Mouse (Mus musculus): Measurements from ENCODE around the gene Smap1. TPM values are rescaled to one million over a fixed set of nuclear protein-coding genes. Genes with fewer than 3 reads are reported as not detected.
A peak's percentile ranks its signal among the peaks of the same experiment; 100 is the strongest.

Smap1 gene
- polyA plus RNA-seq, 1 experiment from 2014 or later, result 38.0 TPM

- no peaks in the 10 kb centered on the region for H3K27me3 ChIP-seq
- no peak overlapping the region for H3K4me2 ChIP-seq
- H3K36me3 ChIP-seq, result no peaks in the 10 kb centered on the region
- WGBS, result 94% methylated on average over 1 of the region's 1 CpGs
- H3K4me1 ChIP-seq, result peaks cover 5% of the 10 kb centered on the region; the same call in 1 of the 2 replicates
- peaks cover 4% of the 10 kb centered on the region; the same call in 1 of the 2 replicates for H3K9me3 ChIP-seq
- no peak overlapping the region for H3K9ac ChIP-seq
- no peak overlapping the region for H3K4me3 ChIP-seq
- ATAC-seq (ENCODE audit: insufficient number of reproducible peaks, insufficient read depth, low FRiP score, low TSS enrichment, low read depth), result no peak
- H3K27ac ChIP-seq, result no peak overlapping the region
Observed at GRCm38 (mm10) chr1:23944076-23944475, 22.0 kb upstream of the Smap1 start.

- no peak overlapping the region for H3K4me3 ChIP-seq
- H3K9ac ChIP-seq, result no peak overlapping the region
- no peaks in the 10 kb centered on the region for H3K36me3 ChIP-seq
- 87% methylated on average over 3 of the region's 3 CpGs for WGBS
- H3K27ac ChIP-seq, result no peak overlapping the region
- no peak overlapping the region for H3K4me2 ChIP-seq
- peaks cover 4% of the 10 kb centered on the region; the same call in 1 of the 2 replicates for H3K9me3 ChIP-seq
- H3K27me3 ChIP-seq, result no peaks in the 10 kb centered on the region
- peaks cover 1% of the 10 kb centered on the region; the same call in 1 of the 2 replicates for H3K4me1 ChIP-seq
- ATAC-seq (ENCODE audit: insufficient number of reproducible peaks, insufficient read depth, low FRiP score, low TSS enrichment, low read depth), result no peak
Observed at GRCm38 (mm10) chr1:23943146-23943940, 21.2 kb upstream of the Smap1 start.

GRCm38 (mm10) chr1:23935408-23935762 lies 13.3 kb upstream of the Smap1 start:
- H3K9me3 ChIP-seq, result peaks cover 4% of the 10 kb centered on the region; the same call in 1 of the 2 replicates
- no peaks in the 10 kb centered on the region for H3K36me3 ChIP-seq
- H3K27me3 ChIP-seq, result no peaks in the 10 kb centered on the region
- H3K9ac ChIP-seq, result no peak overlapping the region
- 28% methylated on average over 4 of the region's 4 CpGs for WGBS
- no peak overlapping the region for H3K4me3 ChIP-seq
- peaks cover 7% of the 10 kb centered on the region; the same call in 1 of the 2 replicates for H3K4me1 ChIP-seq
- no peak for ATAC-seq (ENCODE audit: insufficient number of reproducible peaks, insufficient read depth, low FRiP score, low TSS enrichment, low read depth)
- H3K27ac ChIP-seq, result no peak overlapping the region
- no peak overlapping the region for H3K4me2 ChIP-seq

- WGBS, result 48% methylated on average over 8 of the region's 8 CpGs
- Histone ChIP-seq H3K36me3 (no peaks in the 10 kb centered on the region), H3K27ac (no peak overlapping the region), H3K9me3 (no peaks in the 10 kb centered on the region), H3K9ac (no peak overlapping the region), H3K4me3 (no peak overlapping the region), H3K4me2 (no peak overlapping the region), H3K27me3 (no peaks in the 10 kb centered on the region), H3K4me1 (peaks cover 7% of the 10 kb centered on the region; the same call in 1 of the 2 replicates)
- ATAC-seq (ENCODE audit: insufficient number of reproducible peaks, insufficient read depth, low FRiP score, low TSS enrichment, low read depth), result no peak
Observed at GRCm38 (mm10) chr1:23934669-23935407, 12.7 kb upstream of the Smap1 start.

DNA sequence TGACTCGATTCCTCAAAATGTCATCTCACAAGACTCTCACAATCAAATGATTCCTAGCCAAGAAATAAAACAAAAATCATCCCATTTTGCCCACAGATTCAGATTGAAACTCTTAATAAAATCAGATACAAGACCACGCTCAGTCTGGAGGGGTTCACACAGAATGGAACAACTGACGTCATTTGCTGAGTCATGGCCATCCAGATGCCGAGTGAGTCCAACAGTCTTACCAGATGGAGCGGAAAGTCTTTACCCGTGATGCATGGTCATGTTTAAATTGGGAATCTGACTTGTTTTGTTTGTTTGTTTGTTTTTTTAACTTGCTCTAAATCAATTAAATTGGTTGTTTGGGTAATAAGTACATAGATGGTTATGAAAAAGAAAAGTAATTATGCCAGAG lies 7.3 kb upstream of the Smap1 start:
- WGBS, result 84% methylated on average over 6 of the region's 6 CpGs
- H3K4me3 ChIP-seq, result no peak overlapping the region
- no peak overlapping the region for H3K4me2 ChIP-seq
- no peaks in the 10 kb centered on the region for H3K27me3 ChIP-seq
- no peak overlapping the region for H3K9ac ChIP-seq
- no peak overlapping the region for H3K27ac ChIP-seq
- no peak for ATAC-seq (ENCODE audit: insufficient number of reproducible peaks, insufficient read depth, low FRiP score, low TSS enrichment, low read depth)
- H3K4me1 ChIP-seq, result no peaks in the 10 kb centered on the region
- H3K9me3 ChIP-seq, result no peaks in the 10 kb centered on the region
- no peaks in the 10 kb centered on the region for H3K36me3 ChIP-seq

DNA sequence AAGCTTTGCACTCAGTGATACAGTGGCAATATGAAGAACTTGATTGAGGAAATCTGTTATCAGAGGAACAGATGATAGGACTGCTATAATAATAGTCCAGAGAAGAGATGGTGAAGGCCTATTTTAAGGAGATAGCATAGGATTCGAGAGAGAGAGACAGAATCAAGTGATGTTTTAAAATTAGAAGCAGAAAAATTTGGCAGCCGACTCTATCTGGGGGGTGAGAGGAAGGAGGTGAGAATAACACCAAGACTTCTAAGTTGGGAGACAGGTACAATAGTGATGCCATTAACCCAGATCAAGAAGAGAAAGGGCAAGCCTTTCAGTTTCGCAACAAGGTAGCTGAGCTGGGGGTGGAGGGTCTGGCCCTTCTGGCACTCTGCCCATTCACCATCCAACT lies 6.3 kb upstream of the Smap1 start:
- no peak for ATAC-seq (ENCODE audit: insufficient number of reproducible peaks, insufficient read depth, low FRiP score, low TSS enrichment, low read depth)
- 87% methylated on average over 3 of the region's 3 CpGs for WGBS
- no peaks in the 10 kb centered on the region for H3K27me3 ChIP-seq

GRCm38 (mm10) chr1:23923779-23924708 lies 1.9 kb upstream of the Smap1 start:
- no peak overlapping the region for H3K27ac ChIP-seq
- H3K27me3 ChIP-seq, result no peaks in the 10 kb centered on the region
- H3K4me2 ChIP-seq, result no peak overlapping the region
- peaks cover 11% of the 10 kb centered on the region for H3K4me1 ChIP-seq
- no peaks in the 10 kb centered on the region for H3K9me3 ChIP-seq
- WGBS, result 83% methylated on average over 7 of the region's 7 CpGs
- no peak overlapping the region for H3K4me3 ChIP-seq
- no peak for ATAC-seq (ENCODE audit: insufficient number of reproducible peaks, insufficient read depth, low FRiP score, low TSS enrichment, low read depth)
- H3K36me3 ChIP-seq, result no peaks in the 10 kb centered on the region
- H3K9ac ChIP-seq, result no peak overlapping the region

More for the DNA sequence above, 6.3 kb upstream of the Smap1 start:
- Histone ChIP-seq H3K4me2 (no peak overlapping the region), H3K4me1 (no peaks in the 10 kb centered on the region), H3K36me3 (no peaks in the 10 kb centered on the region), H3K9me3 (no peaks in the 10 kb centered on the region), H3K27ac (no peak overlapping the region), H3K9ac (no peak overlapping the region), H3K4me3 (no peak overlapping the region)

- peak overlapping the region; percentile 96 for H3K9ac ChIP-seq
- no peak for ATAC-seq (ENCODE audit: insufficient number of reproducible peaks, insufficient read depth, low FRiP score, low TSS enrichment, low read depth)
- peak overlapping the region; percentile 94 for H3K4me3 ChIP-seq
- no peaks in the 10 kb centered on the region for H3K36me3 ChIP-seq
- 20% methylated on average over 9 of the region's 9 CpGs for WGBS
- H3K4me2 ChIP-seq, result peak overlapping the region; percentile 77
- H3K9me3 ChIP-seq, result no peaks in the 10 kb centered on the region
- H3K27me3 ChIP-seq, result no peaks in the 10 kb centered on the region
- H3K4me1 ChIP-seq, result peaks cover 11% of the 10 kb centered on the region
- H3K27ac ChIP-seq, result peak overlapping the region; percentile 90; the same call in 1 of the 2 replicates
Observed at GRCm38 (mm10) chr1:23922530-23922884, 390 bp upstream of the Smap1 start.

DNA sequence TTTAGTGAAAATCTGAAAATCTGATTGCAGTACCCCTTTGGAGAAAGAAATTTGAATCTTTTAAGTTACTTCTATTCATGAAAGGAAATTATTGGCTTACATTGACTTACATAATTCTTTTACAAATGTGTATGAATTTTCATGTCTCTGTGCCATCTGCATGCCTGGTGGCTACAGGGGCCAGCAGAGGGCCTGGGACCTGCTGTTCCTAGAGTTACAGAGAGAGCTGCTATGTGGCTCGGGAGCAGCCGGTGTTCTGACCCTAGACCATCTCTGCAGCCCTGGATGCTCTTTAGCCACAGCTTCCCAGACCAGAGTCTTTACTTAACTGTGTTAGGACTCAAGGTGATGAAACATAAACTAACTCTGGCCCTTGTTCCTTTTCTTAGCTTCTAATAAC lies 1.8 kb downstream of the Smap1 start:
- H3K4me2 ChIP-seq, result peak overlapping the region; percentile 77
- peak overlapping the region; percentile 54; the same call in 1 of the 2 replicates for H3K9ac ChIP-seq

DNA sequence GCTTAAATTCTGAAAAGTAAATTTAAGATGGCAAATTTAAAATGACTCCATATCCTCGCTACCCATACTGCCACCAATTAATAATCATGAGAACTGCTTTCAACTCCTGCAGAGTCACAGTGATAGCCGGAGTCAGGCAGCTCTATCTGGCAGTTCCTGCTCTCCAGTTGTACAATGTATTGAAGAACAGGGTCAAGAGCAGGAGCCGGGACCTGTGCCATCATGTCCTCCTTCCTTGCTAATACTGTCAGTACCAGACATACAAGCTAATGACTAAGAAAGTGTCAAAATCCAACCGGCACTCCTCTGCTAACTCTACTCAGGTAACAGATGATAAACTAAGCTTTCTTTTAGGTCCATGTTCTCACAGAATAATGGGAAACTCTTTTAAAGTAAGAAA lies 3.0 kb downstream of the Smap1 start:
- H3K9ac ChIP-seq, result no peak overlapping the region
- no peak for ATAC-seq (ENCODE audit: insufficient number of reproducible peaks, insufficient read depth, low FRiP score, low TSS enrichment, low read depth)
- H3K27me3 ChIP-seq, result no peaks in the 10 kb centered on the region
- peaks cover 16% of the 10 kb centered on the region for H3K4me1 ChIP-seq
- no peaks in the 10 kb centered on the region for H3K9me3 ChIP-seq
- WGBS, result 83% methylated on average over 4 of the region's 4 CpGs
- H3K4me2 ChIP-seq, result no peak overlapping the region
- H3K36me3 ChIP-seq, result no peaks in the 10 kb centered on the region
- H3K27ac ChIP-seq, result no peak overlapping the region
- no peak overlapping the region for H3K4me3 ChIP-seq

More for the DNA sequence above, 1.8 kb downstream of the Smap1 start:
- no peaks in the 10 kb centered on the region for H3K27me3 ChIP-seq
- peaks cover 16% of the 10 kb centered on the region for H3K4me1 ChIP-seq
- H3K36me3 ChIP-seq, result no peaks in the 10 kb centered on the region
- no peak overlapping the region for H3K27ac ChIP-seq
- peak overlapping the region; percentile 27 for H3K4me3 ChIP-seq
- no peak for ATAC-seq (ENCODE audit: insufficient number of reproducible peaks, insufficient read depth, low FRiP score, low TSS enrichment, low read depth)
- 28% methylated on average over 2 of the region's 2 CpGs for WGBS
- no peaks in the 10 kb centered on the region for H3K9me3 ChIP-seq

DNA sequence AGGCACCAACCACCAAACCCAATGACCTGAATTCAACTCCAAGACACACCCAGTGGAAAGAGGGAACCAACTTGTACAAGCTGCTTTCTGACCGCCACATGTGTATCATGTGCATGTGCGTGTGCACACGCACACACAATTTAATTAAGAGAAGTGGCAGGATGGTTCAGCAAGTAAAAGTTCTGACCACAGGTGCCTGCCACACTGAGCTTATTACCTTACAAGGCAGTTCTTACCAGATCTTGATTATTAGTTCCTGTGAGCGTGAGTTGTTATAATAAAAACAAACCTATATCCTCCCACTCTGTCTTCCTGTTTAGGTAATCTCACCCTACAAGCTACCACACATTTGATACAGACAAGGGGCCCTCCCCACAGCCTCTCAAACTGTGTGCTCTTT lies 6.6 kb downstream of the Smap1 start:
- no peaks in the 10 kb centered on the region for H3K27me3 ChIP-seq
- no peaks in the 10 kb centered on the region for H3K9me3 ChIP-seq
- H3K4me2 ChIP-seq, result no peak overlapping the region
- H3K27ac ChIP-seq, result no peak overlapping the region
- no peak for ATAC-seq (ENCODE audit: insufficient number of reproducible peaks, insufficient read depth, low FRiP score, low TSS enrichment, low read depth)
- 90% methylated on average over 4 of the region's 4 CpGs for WGBS
- peaks cover 8% of the 10 kb centered on the region for H3K4me1 ChIP-seq
- H3K9ac ChIP-seq, result no peak overlapping the region
- H3K4me3 ChIP-seq, result no peak overlapping the region
- H3K36me3 ChIP-seq, result no peaks in the 10 kb centered on the region

All from embryonic facial prominence, embryonic 13.5 days (tissue).